Mouse (Mus musculus): ENCODE results near the gene Urm1.
A peak's percentile ranks its signal among the peaks of the same experiment; 100 is the strongest.

Gene Urm1

GRCm38 (mm10) chr2:29831106-29831505 lies 11.2 kb downstream of the Urm1 start:
- no peak for DNase-seq

- DNase-seq, result no peak
These were observed 13.9 kb downstream of the Urm1 start for GRCm38 (mm10) chr2:29833796-29834195.

- DNase-seq, result no peak
These were observed 15.6 kb downstream of the Urm1 start for GRCm38 (mm10) chr2:29835391-29835899.

- DNase-seq, result no peak
These were observed 19.6 kb downstream of the Urm1 start for GRCm38 (mm10) chr2:29839460-29839859.

- DNase-seq, result no peak
These were observed 23.6 kb downstream of the Urm1 start for GRCm38 (mm10) chr2:29843231-29844105.

- DNase-seq, result no peak
These were observed 24.2 kb downstream of the Urm1 start for GRCm38 (mm10) chr2:29844115-29844514.

- no peak for DNase-seq
These were observed 24.8 kb downstream of the Urm1 start for GRCm38 (mm10) chr2:29844661-29845060.

- no peak for DNase-seq
These were observed 25.8 kb downstream of the Urm1 start for GRCm38 (mm10) chr2:29845636-29846035.

- peak; percentile 31 for DNase-seq
These were observed 26.4 kb downstream of the Urm1 start for GRCm38 (mm10) chr2:29846061-29846853.

- DNase-seq, result no peak
These were observed 27.0 kb downstream of the Urm1 start for GRCm38 (mm10) chr2:29846911-29847310.

- no peak for DNase-seq
These were observed 29.2 kb downstream of the Urm1 start for GRCm38 (mm10) chr2:29849041-29849440.

GRCm38 (mm10) chr2:29849841-29850480 lies 30.1 kb downstream of the Urm1 start:
- DNase-seq, result no peak

- DNase-seq, result no peak
These were observed 33.1 kb downstream of the Urm1 start for GRCm38 (mm10) chr2:29852957-29853485.

GRCm38 (mm10) chr2:29853736-29854135 lies 33.9 kb downstream of the Urm1 start:
- no peak for DNase-seq

- DNase-seq, result no peak
These were observed 35.8 kb downstream of the Urm1 start for GRCm38 (mm10) chr2:29855585-29856210.

- no peak for DNase-seq
These were observed 36.8 kb downstream of the Urm1 start for GRCm38 (mm10) chr2:29856451-29857260.

GRCm38 (mm10) chr2:29857341-29857740 lies 37.5 kb downstream of the Urm1 start:
- DNase-seq, result no peak

GRCm38 (mm10) chr2:29857967-29858366 lies 38.1 kb downstream of the Urm1 start:
- no peak for DNase-seq

- peak; percentile 58 for DNase-seq
These were observed 39.0 kb downstream of the Urm1 start for GRCm38 (mm10) chr2:29858748-29859473.

- DNase-seq, result no peak
These were observed 45.2 kb downstream of the Urm1 start for GRCm38 (mm10) chr2:29865125-29865524.
